Mouse (Mus musculus) MEL (cell line): ENCODE results near the gene Cerk. TPM values are rescaled to one million over a fixed set of nuclear protein-coding genes. Genes with fewer than 3 reads are reported as not detected.

Experiments
- DNase-seq: peaks from one replicate; pipeline ENCODE4 v3.0.0; 2011; ENCODE audit warnings: low read depth, low spot score
- H3K27ac ChIP-seq: 2 replicates; pipeline ENCODE4 v1.5.1; 2012; ENCODE audit warnings: low read depth, mild to moderate bottlenecking, control low read depth, low read length, moderate library complexity; ENCODE audit not compliant: control insufficient read depth
- H3K27me3 ChIP-seq, 2 experiments: fragments of 150-350 bp in 1 of 2; sonication (generic) in 1 of 2; 2 replicates each; pipeline ENCODE4 v1.6.1; 2012; ENCODE audit warnings: low read length in 2 of 2, mild to moderate bottlenecking in 2 of 2, improper control_type of control experiment in 1 of 2, moderate library complexity in 1 of 2; ENCODE audit not compliant: insufficient read depth in 2 of 2, control insufficient read depth in 1 of 2
- H3K36me3 ChIP-seq, 2 experiments: 2 replicates each; pipeline ENCODE4 v1.6.1; 2012 to 2014; ENCODE audit warnings: low read length in 2 of 2, improper control_type of control experiment in 1 of 2, inconsistent platforms in 1 of 2, mild to moderate bottlenecking in 1 of 2; ENCODE audit not compliant: insufficient read depth in 2 of 2, control insufficient read depth in 1 of 2
- H3K4me1 ChIP-seq, 2 experiments: fragments of 150-350 bp in 1 of 2; sonication (generic) in 1 of 2; 2 replicates each; pipeline ENCODE4 v1.6.1; 2012; ENCODE audit warnings: low read length in 2 of 2, improper control_type of control experiment in 1 of 2, mild to moderate bottlenecking in 1 of 2; ENCODE audit not compliant: insufficient read depth in 2 of 2, control insufficient read depth in 1 of 2
- H3K4me3 ChIP-seq, 2 experiments: fragments of 150-350 bp in 1 of 2; sonication (generic) in 1 of 2; 2 replicates each; pipeline ENCODE4 v1.5.1; 2012; ENCODE audit warnings: low read depth in 2 of 2, low read length in 2 of 2, mild to moderate bottlenecking in 2 of 2, moderate library complexity in 2 of 2, control low read depth in 1 of 2, improper control_type of control experiment in 1 of 2; ENCODE audit not compliant: control insufficient read depth in 1 of 2, insufficient read depth in 1 of 2
- H3K79me2 ChIP-seq: 2 replicates; pipeline ENCODE4 v1.6.1; 2012; ENCODE audit warnings: mild to moderate bottlenecking, low read length, moderate library complexity; ENCODE audit not compliant: control insufficient read depth, poor library complexity, insufficient read depth
- H3K9ac ChIP-seq: 2 replicates; pipeline ENCODE4 v1.6.1; 2012; ENCODE audit warnings: low read depth, mild to moderate bottlenecking, control low read depth, low read length, moderate library complexity; ENCODE audit not compliant: control insufficient read depth, poor library complexity, severe bottlenecking
- H3K9me3 ChIP-seq: fragments of 150-350 bp; sonication (generic); replicated peaks from 2 replicates; pipeline ENCODE4 v1.6.1; 2012; ENCODE audit warnings: mild to moderate bottlenecking, low read length, improper control_type of control experiment, moderate library complexity; ENCODE audit not compliant: insufficient read depth
- CHD2 ChIP-seq: IDR thresholded peaks from 2 replicates; pipeline ENCODE4 v1.6.1; 2011; ENCODE audit warnings: low read length, improper control_type of control experiment
- E2F4 ChIP-seq: IDR thresholded peaks from 2 replicates; pipeline ENCODE4 v1.6.1; 2011; ENCODE audit warnings: low read depth, low read length, improper control_type of control experiment, borderline replicate concordance
- HCFC1 ChIP-seq: IDR thresholded peaks from 2 replicates; pipeline ENCODE4 v1.6.1; 2012; ENCODE audit warnings: low read depth, mild to moderate bottlenecking, inconsistent platforms, low read length, improper control_type of control experiment, moderate library complexity
- JUND ChIP-seq: IDR thresholded peaks from 2 replicates; pipeline ENCODE4 v1.6.1; 2011; ENCODE audit warnings: low read depth, mild to moderate bottlenecking, improper control_type of control experiment, low read length
- MEF2A ChIP-seq: IDR thresholded peaks from 2 replicates; pipeline ENCODE4 v1.6.1; 2014; ENCODE audit warnings: low read depth, mild to moderate bottlenecking, inconsistent platforms, low read length, improper control_type of control experiment; ENCODE audit not compliant: poor library complexity, insufficient replicate concordance, severe bottlenecking; ENCODE audit errors: extremely low read depth
- MYB ChIP-seq: IDR thresholded peaks from 2 replicates; pipeline ENCODE4 v1.6.1; 2011; ENCODE audit warnings: mild to moderate bottlenecking, low read depth, low read length, improper control_type of control experiment
- NELFE ChIP-seq: IDR thresholded peaks from 2 replicates; pipeline ENCODE4 v1.6.1; 2011; ENCODE audit warnings: low read depth, low read length, improper control_type of control experiment
- POLR2AphosphoS2 ChIP-seq: IDR thresholded peaks from 2 replicates; pipeline ENCODE4 v1.6.1; 2011; ENCODE audit warnings: low read length, improper control_type of control experiment
- RAD21 ChIP-seq: IDR thresholded peaks from 2 replicates; pipeline ENCODE4 v1.6.1; 2011; ENCODE audit warnings: mild to moderate bottlenecking, low read depth, low read length, improper control_type of control experiment
- TBP ChIP-seq: IDR thresholded peaks from 2 replicates; pipeline ENCODE4 v1.8.0; 2011; ENCODE audit warnings: low read depth, low read length, improper control_type of control experiment
- TCF12 ChIP-seq: IDR thresholded peaks from 2 replicates; pipeline ENCODE4 v1.6.1; 2014; ENCODE audit warnings: low read depth, mild to moderate bottlenecking, inconsistent platforms, low read length, improper control_type of control experiment, moderate library complexity
- USF2 ChIP-seq, 2 experiments: IDR thresholded peaks; 2 replicates each; pipeline ENCODE4 v1.6.1; 2011 to 2012; ENCODE audit warnings: improper control_type of control experiment in 2 of 2, low read length in 2 of 2, borderline replicate concordance in 1 of 2, inconsistent platforms in 1 of 2, low read depth in 1 of 2, mild to moderate bottlenecking in 1 of 2; ENCODE audit not compliant: insufficient read depth in 1 of 2
- ZC3H11A ChIP-seq: IDR thresholded peaks from 2 replicates; pipeline ENCODE4 v1.6.1; 2012; ENCODE audit warnings: low read depth, mild to moderate bottlenecking, inconsistent platforms, low read length, improper control_type of control experiment
- ZNF384 ChIP-seq: IDR thresholded peaks from 2 replicates; pipeline ENCODE4 v1.6.1; 2012; ENCODE audit warnings: low read depth, mild to moderate bottlenecking, inconsistent platforms, low read length, improper control_type of control experiment
- polyA plus RNA-seq, 2 experiments: library from polyadenylated mRNA; stranded (reverse) in 1 of 2; unstranded in 1 of 2; fragments of >175 nt in 1 of 2; fragments of >200 nt in 1 of 2; gene quantifications; 2 replicates each; pipeline versions ENCODE4 v1.2.1 to v1.2.4; 2012; ENCODE audit warnings: low replicate concordance in 2 of 2, low read depth in 1 of 2; ENCODE audit not compliant: insufficient read length in 2 of 2, insufficient read depth in 1 of 2, missing spikeins in 1 of 2
- total RNA-seq: library from RNA; depleted of rRNA; stranded (reverse); fragments of 300-350 nt; gene quantifications from 2 replicates; pipeline ENCODE4 v1.2.3, GENCODE M21; 2012

Gene Cerk
- total and polyA plus RNA-seq, 3 experiments: 4.1 to 9.5 TPM; not detected in 1

GRCm38 (mm10) chr15:86150593-86150992 lies 35.3 kb downstream of the Cerk start:
- no peaks in the 10 kb centered on the region for H3K27me3 ChIP-seq
- H3K27ac ChIP-seq: no peak overlapping the region
- H3K36me3 ChIP-seq: no peaks in the 10 kb centered on the region
- TF ChIP-seq MYB (no peak), HCFC1 (no peak), USF2 (IDR thresholded peaks at IDR 0.05; ENCODE audit: borderline replicate concordance in 1 of 2, insufficient read depth in 1 of 2, low read depth in 1 of 2, low read length in 2 of 2) (no peak), JUND (no peak), E2F4 (no peak), NELFE (no peak), TBP (no peak)
- H3K9ac ChIP-seq: no peak overlapping the region
- H3K4me1 ChIP-seq: no peaks in the 10 kb centered on the region
- H3K79me2 ChIP-seq: no peaks in the 10 kb centered on the region
- no peak for DNase-seq
- H3K4me3 ChIP-seq: no peak overlapping the region
- no peaks in the 10 kb centered on the region for H3K9me3 ChIP-seq

- no peaks in the 10 kb centered on the region for H3K36me3 ChIP-seq
These were observed 39.0 kb downstream of the Cerk start for GRCm38 (mm10) chr15:86146922-86147321.

GRCm38 (mm10) chr15:86145046-86145445 lies 40.9 kb downstream of the Cerk start:
- Histone ChIP-seq H3K27ac (no peak overlapping the region), H3K27me3 (no peaks in the 10 kb centered on the region), H3K9me3 (no peaks in the 10 kb centered on the region), H3K36me3 (no peaks in the 10 kb centered on the region), H3K79me2 (no peaks in the 10 kb centered on the region), H3K9ac (no peak overlapping the region), H3K4me1 (no peaks in the 10 kb centered on the region), H3K4me3 (no peak overlapping the region)
- DNase-seq: no peak
- TF ChIP-seq ZC3H11A (no peak), RAD21 (no peak)

More at GRCm38 (mm10) chr15:86146922-86147321, 39.0 kb downstream of the Cerk start:
- TF ChIP-seq NELFE (no peak), ZNF384 (no peak), MEF2A (no peak), MYB (no peak), CHD2 (no peak), TCF12 (no peak), E2F4 (no peak), POLR2AphosphoS2 (no peak)
- Histone ChIP-seq H3K9ac (no peak overlapping the region), H3K4me3 (no peak overlapping the region), H3K79me2 (no peaks in the 10 kb centered on the region), H3K9me3 (no peaks in the 10 kb centered on the region), H3K27me3 (no peaks in the 10 kb centered on the region), H3K27ac (no peak overlapping the region), H3K4me1 (no peaks in the 10 kb centered on the region)
- no peak for DNase-seq
